Mouse (Mus musculus) brown adipose tissue, adult 24 weeks (tissue): ENCODE data around the gene Rlim. TPM values are rescaled to one million over a fixed set of nuclear protein-coding genes. Genes with fewer than 3 reads are reported as not detected.

Experiments used
- H3K27ac ChIP-seq: fragments of 200-500 bp; replicated peaks from 2 replicates; pipeline ENCODE4 v1.5.1; 2012; ENCODE audit warnings: low read depth, mild to moderate bottlenecking, low read length
- H3K4me1 ChIP-seq: fragments of 200-500 bp; 2 replicates; pipeline ENCODE4 v1.6.1; 2012; ENCODE audit warnings: low read length, mixed read lengths; ENCODE audit not compliant: control insufficient read depth, insufficient read depth, insufficient read length
- H3K4me3 ChIP-seq: fragments of 200-500 bp; 2 replicates; pipeline ENCODE4 v1.5.1; 2012; ENCODE audit warnings: low read depth, mild to moderate bottlenecking, low read length, moderate library complexity; ENCODE audit not compliant: insufficient read depth
- polyA plus RNA-seq: library from polyadenylated mRNA; stranded (reverse); fragments of >200 nt; gene quantifications from 2 replicates; pipeline ENCODE4 v1.2.4, GENCODE M21; 2012; ENCODE audit not compliant: missing spikeins, insufficient read depth, insufficient read length

The Rlim gene
- polyA plus RNA-seq, 1 experiment: 15.1 TPM

DNA sequence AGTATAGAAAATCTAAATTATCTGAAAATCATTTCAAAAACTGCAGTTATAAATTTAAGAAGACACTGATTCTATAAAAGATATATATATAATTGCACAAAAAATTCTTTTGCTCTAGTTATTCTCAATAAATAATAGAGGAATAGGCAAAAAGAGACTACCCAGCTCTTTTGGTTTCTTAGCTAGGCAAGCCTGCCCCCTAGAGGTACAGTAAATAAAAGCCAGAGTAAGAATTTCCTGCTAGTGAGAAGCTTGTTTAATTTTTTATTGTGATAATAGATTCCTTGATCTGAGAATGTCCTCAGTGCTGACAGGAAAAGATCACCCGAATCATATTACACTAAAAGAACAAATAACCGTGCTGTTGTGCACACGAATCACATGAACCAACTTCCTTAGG, 43.8 kb downstream of the Rlim start:
- H3K4me3 ChIP-seq: no peak overlapping the region
- no peak overlapping the region for H3K27ac ChIP-seq
- no peaks in the 10 kb centered on the region for H3K4me1 ChIP-seq

GRCm38 (mm10) chrX:103922436-103922835, 58.6 kb downstream of the Rlim start:
- Histone ChIP-seq H3K4me3 (no peak overlapping the region), H3K4me1 (no peaks in the 10 kb centered on the region), H3K27ac (no peak overlapping the region)

GRCm38 (mm10) chrX:103918954-103919353, 62.1 kb downstream of the Rlim start:
- H3K27ac ChIP-seq: no peak overlapping the region
- H3K4me3 ChIP-seq: no peak overlapping the region
- no peaks in the 10 kb centered on the region for H3K4me1 ChIP-seq

GRCm38 (mm10) chrX:103914790-103915189, 66.3 kb downstream of the Rlim start:
- Histone ChIP-seq H3K4me3 (no peak overlapping the region), H3K27ac (no peak overlapping the region), H3K4me1 (no peaks in the 10 kb centered on the region)

Other genes with a start within 250 kb of the Rlim start
- gene Slc16a2, start 159.3 kb downstream of the Rlim start, polyA plus RNA-seq: 14.2 and 24.3 TPM in 2 replicates
- gene Nexmif, start 219.9 kb upstream of the Rlim start, polyA plus RNA-seq: not detected in 2 replicates